Mouse (Mus musculus): ENCODE data around the gene Ptar1.
A peak's percentile ranks its signal among the peaks of the same experiment; 100 is the strongest.
"Not testable (repeated sequence)": the region's sequence is repeated elsewhere in the genome, so short reads cannot be mapped to it uniquely, and the experiment has no call there.

Ptar1 gene

GRCm38 (mm10) chr19:23687296-23688021, at the start of gene Ptar1:
Ptar1 (plus strand) TSS chr19:23687429.
- DNase-seq (ENCODE audit: low read depth, low spot score) = peak; percentile 76

- no peak for DNase-seq (ENCODE audit: low read depth, low spot score)
Measured at GRCm38 (mm10) chr19:23643819-23644218, 43.4 kb upstream of the Ptar1 start.

GRCm38 (mm10) chr19:23645347-23645746, 41.9 kb upstream of the Ptar1 start:
- no peak for DNase-seq (ENCODE audit: low read depth, low spot score)

DNA sequence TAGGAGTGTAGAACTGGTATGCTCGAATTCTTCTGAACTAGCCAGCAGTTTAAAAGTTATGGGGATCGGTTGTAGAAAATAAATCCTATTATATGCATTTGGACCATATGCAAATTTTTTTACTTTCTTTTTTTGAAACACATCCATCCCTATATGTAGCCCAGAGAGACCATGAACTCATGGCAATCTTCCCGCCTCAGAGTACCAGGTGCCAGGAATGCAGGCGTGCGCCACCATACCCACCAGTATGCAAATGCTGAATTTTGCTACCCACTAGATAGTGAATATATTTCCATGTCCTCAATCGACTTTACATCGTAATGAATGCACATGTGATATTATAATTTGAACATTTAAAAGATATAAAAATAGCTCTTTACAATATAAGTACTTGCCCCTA, 39.9 kb upstream of the Ptar1 start:
- no peak for DNase-seq (ENCODE audit: low read depth, low spot score)

GRCm38 (mm10) chr19:23652644-23653043, 34.6 kb upstream of the Ptar1 start, which contains the start of gene 1700028P14Rik:
1700028P14Rik (minus strand) TSS chr19:23652812.
- no peak for DNase-seq (ENCODE audit: low read depth, low spot score)

DNA sequence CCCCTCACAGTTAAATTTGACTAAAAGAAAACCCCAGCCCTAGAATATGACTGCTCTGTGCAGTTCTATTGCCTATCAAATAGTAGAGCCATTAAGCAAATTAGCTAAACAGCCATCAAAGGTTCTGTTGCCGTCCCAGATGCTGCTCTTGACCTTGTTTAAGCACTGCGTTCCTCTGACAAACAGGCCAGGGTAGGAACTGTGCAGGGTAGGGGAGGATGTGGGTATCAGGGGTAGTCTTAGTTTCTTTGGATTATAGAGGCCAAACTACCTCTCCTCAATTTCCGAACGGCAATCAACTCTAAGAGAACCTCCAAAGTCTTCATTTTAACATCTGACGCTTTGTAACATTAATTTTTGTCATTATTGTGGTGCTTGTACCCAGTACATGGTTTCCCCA, 34.1 kb upstream of the Ptar1 start:
- no peak for DNase-seq (ENCODE audit: low read depth, low spot score)

DNA sequence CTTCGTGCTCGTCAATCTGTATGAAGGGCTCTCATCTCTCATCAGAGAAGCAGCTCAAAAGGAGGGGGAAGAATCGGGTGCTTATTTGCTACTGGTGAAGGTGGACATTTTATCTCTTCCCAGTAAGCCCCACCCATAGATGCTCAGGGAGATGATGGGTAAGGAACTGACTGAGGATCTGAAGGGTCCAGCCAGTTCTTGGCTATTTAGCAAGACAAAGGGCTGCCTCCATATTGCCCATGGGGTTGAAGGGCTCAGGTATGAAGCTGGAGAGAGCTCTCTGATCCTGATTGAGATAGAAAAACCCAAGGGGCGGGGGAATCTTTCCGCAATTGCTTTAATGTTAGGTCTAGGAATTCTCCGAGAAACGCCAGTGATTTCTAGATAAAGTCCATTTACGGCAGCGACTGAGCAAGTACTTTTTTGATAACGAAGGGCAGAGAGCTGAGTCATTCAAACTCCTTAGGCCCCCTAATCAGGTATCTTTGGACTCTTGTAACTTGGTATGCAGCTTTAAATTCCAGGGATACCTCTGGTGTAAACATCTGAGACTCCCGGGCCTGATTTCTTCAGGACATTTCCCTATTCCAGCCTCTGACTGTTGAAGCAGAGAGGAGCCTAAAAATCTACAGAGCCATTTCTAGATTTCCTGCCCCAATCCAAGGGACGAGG, 29.8 kb upstream of the Ptar1 start:
- no peak for DNase-seq (ENCODE audit: low read depth, low spot score)

GRCm38 (mm10) chr19:23658350-23658749, 28.9 kb upstream of the Ptar1 start:
- DNase-seq (ENCODE audit: low read depth, low spot score) = no peak

- no peak for DNase-seq (ENCODE audit: low read depth, low spot score)
Measured at GRCm38 (mm10) chr19:23664083-23664482, 23.1 kb upstream of the Ptar1 start.

DNA sequence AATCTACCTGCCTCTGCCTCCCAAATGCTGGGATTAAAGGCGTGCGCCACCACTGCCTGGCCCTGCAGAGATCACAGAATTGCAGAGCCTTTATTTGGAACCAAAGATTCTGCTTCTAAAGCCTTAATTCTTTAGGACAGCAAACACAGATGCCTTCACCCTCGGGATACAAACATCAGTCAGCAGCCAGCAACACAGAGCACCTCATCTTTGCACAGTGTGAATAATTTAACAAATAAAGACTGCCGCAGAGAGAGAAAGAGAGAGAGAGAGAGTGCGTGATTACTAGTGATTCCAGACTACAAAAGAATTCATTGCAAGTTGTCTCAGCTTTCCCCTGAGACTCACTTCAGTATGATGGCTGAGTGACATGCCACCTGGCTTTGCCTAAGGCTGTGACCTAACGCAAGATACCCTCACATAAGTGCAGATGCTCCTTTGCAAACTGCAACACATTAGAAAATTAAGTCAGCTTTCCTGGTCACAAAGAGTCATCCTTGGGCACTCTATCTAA, 19.0 kb upstream of the Ptar1 start:
- no peak for DNase-seq (ENCODE audit: low read depth, low spot score)

- DNase-seq (ENCODE audit: low read depth, low spot score) = no peak
Measured at GRCm38 (mm10) chr19:23673021-23673420, 14.2 kb upstream of the Ptar1 start.

DNA sequence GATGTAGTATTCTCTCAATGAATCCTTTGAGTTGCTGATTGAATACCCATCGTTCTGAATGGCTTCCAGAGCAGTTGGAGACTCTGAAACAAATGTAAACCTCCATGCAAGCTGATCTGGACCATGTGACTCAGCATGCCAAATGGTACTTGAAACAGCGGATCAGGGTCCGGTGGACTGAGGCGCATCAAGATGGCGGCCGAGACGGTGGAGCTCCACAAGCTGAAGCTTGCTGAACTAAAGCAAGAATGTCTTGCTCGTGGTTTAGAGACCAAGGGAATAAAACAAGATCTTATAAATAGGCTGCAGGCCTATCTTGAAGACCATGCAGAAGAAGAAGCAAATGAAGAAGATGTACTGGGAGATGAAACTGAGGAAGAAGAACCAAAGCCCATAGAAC, 11.6 kb upstream of the Ptar1 start:
- not testable (repeated sequence) for DNase-seq (ENCODE audit: low read depth, low spot score)

DNA sequence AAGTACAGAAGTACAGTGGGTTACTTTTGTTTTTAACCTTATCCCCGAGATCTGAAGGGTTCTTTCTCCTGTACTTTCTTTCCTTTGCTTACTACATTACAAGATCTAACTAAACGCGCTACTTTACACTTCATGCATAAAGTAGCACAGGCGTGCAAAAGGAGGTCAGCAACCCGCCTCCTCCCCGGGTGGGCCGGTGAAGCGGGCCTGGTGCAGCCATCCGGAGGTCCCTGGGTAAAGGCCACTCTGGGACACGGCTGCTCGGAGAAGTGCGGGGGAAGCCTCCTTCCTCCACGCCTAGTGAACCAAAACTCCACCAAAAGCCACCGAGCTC, 300 bp upstream of the Ptar1 start:
- no peak for DNase-seq (ENCODE audit: low read depth, low spot score)

DNA sequence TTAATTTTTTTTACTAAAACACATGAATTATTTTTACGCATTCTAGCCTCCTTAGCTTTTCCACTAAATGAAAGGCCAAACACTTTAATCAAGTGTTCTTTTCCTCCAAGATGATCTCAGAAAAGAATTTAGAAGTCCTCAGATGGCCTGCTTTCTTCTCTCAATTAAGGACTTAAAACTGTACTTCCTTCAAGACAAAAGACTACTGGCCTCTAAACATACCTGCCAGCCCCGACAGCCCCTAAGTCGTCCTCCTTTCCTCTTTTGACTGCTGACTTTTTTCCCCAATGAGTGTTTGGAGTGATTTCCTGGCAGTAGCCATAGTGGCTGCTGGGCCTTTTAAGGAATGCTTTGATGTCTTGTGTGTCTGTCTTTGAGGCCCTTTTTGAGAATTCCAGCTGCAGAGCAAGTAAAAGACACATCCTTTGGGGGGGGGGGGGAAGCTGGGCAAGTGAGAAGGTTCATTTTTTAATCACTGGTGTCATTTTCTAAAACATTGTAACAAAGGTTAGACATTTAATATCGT, 1.3 kb downstream of the Ptar1 start:
- no peak for DNase-seq (ENCODE audit: low read depth, low spot score)

GRCm38 (mm10) chr19:23694344-23694743, 7.1 kb downstream of the Ptar1 start:
- no peak for DNase-seq (ENCODE audit: low read depth, low spot score)

DNA sequence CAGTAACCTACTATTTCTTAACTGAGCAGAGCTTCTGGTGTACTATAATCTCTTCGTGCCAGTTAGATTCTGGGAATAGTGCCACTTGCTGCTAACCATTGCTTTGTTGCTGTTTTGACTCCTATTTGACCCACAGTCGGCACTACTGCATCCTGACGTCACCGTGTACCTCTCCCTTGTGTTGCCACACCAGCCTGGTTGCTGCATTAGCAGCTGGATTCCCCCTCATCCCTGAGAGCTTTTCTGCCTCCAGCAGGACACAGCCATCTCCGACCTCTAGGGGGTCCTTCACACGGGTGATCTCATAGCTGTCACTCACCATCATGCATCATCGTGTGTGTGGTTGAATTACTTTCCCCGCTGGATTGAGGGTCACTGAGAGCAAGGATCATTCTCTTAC, 10.6 kb downstream of the Ptar1 start:
- no peak for DNase-seq (ENCODE audit: low read depth, low spot score)

DNA sequence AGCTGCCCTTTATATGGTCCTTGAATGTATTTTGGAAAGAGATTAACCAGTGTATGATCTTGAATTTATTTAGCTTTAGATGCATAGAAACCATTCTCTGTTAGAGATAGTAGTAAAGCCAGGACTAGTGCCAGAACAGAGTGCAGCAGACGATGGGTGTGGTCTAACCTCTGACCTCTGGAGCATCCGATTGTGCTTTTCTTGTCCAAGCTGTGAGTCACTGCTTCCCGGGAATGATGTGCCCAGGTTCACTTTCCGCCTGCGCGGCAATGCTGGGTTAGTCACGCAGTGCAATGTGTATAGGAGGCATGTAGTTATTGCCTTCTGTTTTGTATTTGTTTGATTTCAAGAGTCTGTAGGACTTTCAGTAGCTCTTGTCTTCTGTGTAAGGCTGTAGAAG, 11.1 kb downstream of the Ptar1 start:
- DNase-seq (ENCODE audit: low read depth, low spot score) = no peak

- no peak for DNase-seq (ENCODE audit: low read depth, low spot score)
Measured at GRCm38 (mm10) chr19:23699131-23699530, 11.9 kb downstream of the Ptar1 start.

- no peak for DNase-seq (ENCODE audit: low read depth, low spot score)
Measured at GRCm38 (mm10) chr19:23702896-23703295, 15.7 kb downstream of the Ptar1 start.

DNA sequence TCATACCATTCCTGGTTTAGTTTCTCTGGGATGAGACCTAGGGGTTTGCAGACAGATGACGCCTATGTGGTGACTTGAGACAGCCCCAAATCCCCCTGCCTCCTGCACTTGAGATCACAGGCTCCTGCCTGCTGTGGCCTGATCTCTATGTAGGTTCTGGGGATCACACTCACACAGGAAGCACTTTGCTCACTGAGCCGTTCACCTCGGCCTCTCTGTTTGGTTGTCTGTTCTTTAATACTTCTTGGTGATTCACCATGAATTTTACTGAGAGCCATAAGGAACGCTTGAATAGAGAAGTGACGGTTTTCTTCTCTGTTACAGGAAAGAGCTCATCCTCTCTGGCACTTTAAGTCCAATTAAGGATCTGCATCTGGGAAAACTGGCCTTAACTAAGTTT, 18.2 kb downstream of the Ptar1 start:
- DNase-seq (ENCODE audit: low read depth, low spot score) = no peak

DNA sequence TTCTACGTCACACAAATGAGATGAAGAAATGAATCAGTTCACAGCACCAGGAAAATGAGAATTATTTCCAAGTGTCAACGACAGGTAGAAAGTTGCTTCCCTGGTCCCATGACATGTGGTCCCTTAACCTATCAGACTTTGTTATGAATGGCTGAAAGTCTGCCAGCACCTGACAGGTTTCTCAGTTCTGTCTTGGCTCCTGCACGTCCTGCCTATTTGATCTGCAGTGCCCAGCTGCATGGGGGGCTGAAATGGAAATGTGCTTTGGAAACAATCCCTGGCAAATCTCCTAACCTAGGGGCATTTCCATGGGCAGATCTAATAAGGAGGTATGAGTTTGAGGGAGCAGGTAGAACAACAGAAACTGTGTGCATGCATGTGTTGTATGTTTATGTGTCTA, 59.3 kb downstream of the Ptar1 start:
- DNase-seq (ENCODE audit: low read depth, low spot score) = no peak

DNA sequence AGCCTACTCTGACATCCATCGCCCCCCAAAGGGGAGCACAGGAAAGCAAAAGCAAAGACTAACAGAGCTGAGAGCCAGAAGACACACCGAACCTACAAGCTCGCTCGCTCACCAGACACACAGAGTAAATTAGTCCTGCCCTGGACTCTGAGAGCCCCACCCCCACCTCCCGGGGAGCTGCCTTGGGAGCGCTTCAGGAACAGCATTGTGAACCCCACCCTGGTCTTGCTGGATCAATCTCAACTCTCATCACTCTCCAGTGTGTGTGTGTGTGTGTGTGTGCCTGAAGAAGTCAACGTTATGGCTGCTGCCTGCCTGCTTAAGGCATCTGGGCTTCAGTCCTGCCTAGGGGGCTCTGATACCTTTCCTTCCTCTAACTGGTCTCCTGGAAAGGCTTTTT, 69.8 kb downstream of the Ptar1 start:
- DNase-seq (ENCODE audit: low read depth, low spot score) = no peak

DNA sequence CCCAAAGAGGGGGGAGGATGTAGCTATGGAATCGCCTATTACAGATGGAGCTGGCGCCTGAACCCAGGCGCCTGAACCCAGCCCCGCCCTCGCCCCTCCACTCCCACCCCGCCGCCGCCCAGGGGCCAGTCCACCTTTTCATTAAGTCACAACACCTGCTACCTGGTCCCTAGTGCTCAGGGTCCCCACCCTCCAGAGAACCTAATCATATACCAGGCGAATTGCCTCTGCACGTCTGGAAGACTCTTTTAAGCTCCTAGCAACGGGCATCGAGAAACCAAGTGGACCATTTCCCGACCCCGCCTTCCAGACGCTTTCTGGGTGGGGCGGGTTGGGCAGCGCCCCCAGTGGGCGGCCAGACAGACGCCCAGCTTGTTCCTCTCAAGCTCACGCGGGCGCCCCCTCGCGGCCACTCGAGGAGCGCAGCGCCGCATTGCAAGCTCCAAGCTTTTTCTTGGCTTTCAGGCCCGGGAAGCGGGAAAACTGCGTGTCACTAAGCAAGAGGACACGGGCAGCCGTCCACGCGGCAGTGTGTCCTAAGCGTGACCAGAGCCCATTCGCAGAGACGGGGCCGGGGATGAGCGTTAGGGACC, 70.8 kb downstream of the Ptar1 start:
- peak; percentile 82 for DNase-seq (ENCODE audit: low read depth, low spot score)

Data from retina, adult 2 months (tissue).